Mouse (Mus musculus) cortical plate, adult 2 months (tissue): ENCODE results near the gene Bud13. TPM values are rescaled to one million over a fixed set of nuclear protein-coding genes. Genes with fewer than 3 reads are reported as not detected.
"Not testable (repeated sequence)": the region's sequence is repeated elsewhere in the genome, so short reads cannot be mapped to it uniquely, and the experiment has no call there.

Experiments used
- H3K27ac ChIP-seq: fragments of 200-500 bp; 2 replicates; pipeline ENCODE4 v1.5.1; 2012; ENCODE audit warnings: low read length, control low read depth, inconsistent platforms; ENCODE audit not compliant: insufficient read depth
- H3K4me1 ChIP-seq: fragments of 200-500 bp; 2 replicates; pipeline ENCODE4 v1.6.1; 2011; ENCODE audit warnings: low read length; ENCODE audit not compliant: control insufficient read depth, insufficient read depth
- H3K4me3 ChIP-seq: fragments of 200-500 bp; 2 replicates; pipeline ENCODE4 v1.5.1; 2011; ENCODE audit warnings: mild to moderate bottlenecking, low read length, control low read depth; ENCODE audit not compliant: insufficient read depth
- CTCF ChIP-seq: fragments of 200-500 bp; IDR thresholded peaks from 2 replicates; pipeline ENCODE4 v1.5.1; 2011; ENCODE audit warnings: mild to moderate bottlenecking, control low read depth, low read length; ENCODE audit not compliant: insufficient read depth; ENCODE audit errors: extremely low read depth
- POLR2A ChIP-seq: fragments of 200-500 bp; IDR thresholded peaks from 2 replicates; pipeline ENCODE4 v1.6.1; 2011; ENCODE audit warnings: mild to moderate bottlenecking, low read length, control low read depth; ENCODE audit not compliant: insufficient read depth; ENCODE audit errors: extremely low read depth
- polyA plus RNA-seq: library from polyadenylated mRNA; depleted of rRNA; stranded (reverse); fragments of >200 nt; gene quantifications from 2 replicates; pipeline ENCODE4 v1.2.3, GENCODE M21; 2012

Bud13 gene
- polyA plus RNA-seq, 1 experiment: 9.3 TPM

- TF ChIP-seq CTCF (no peak), POLR2A (no peak)
- H3K27ac ChIP-seq: no peak overlapping the region
- H3K4me3 ChIP-seq: no peak overlapping the region
- H3K4me1 ChIP-seq: no peaks in the 10 kb centered on the region
These were observed 8.3 kb upstream of the Bud13 start for GRCm38 (mm10) chr9:46274494-46274893.

DNA sequence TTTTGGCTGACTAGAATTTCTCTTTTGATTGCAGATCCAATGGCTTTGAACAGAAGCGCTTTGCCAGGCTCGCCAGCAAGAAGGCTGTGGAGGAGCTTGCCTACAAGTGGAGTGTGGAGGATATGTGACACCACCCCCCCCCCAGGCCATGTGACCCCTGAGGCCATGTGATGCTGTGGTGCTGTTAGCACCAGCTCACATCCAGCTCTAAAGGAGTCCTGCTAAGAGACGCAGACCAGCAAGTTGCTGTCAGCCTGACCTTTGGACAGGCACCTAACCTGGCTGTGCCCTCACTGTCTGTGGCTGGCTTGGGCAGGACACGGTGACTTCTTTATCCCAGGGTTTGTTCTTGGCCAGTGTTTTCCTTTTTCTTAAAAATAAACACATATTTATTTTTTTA is 15.6 kb downstream of the Bud13 start:
- Histone ChIP-seq H3K27ac (no peak overlapping the region), H3K4me1 (no peaks in the 10 kb centered on the region), H3K4me3 (no peak overlapping the region)
- TF ChIP-seq CTCF (no peak), POLR2A (no peak)

DNA sequence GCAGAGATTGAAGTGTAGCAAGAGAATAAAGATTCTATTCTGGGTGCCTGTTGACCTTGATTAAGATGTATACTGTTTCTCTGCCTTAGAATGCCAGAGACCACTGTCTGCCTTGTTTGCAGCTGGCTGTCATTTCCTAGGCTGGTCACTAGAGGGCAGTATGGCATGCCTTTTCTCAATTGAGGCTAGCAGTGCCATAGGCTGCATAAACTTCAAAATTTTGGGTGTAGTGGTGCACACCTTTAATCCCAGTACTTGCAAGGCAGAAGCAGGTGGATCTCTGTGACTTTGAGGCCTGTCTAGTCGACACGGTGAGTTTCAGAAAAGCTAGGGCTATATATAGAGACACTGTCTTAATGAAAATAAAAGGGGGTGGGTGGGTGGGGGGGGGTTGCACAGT is 19.3 kb downstream of the Bud13 start:
- TF ChIP-seq POLR2A: no peak
- TF ChIP-seq CTCF: peak; percentile 99
- Histone ChIP-seq H3K4me3 (no peak overlapping the region), H3K27ac (no peak overlapping the region), H3K4me1 (no peaks in the 10 kb centered on the region)

- Histone ChIP-seq H3K4me3 (no peak overlapping the region), H3K4me1 (no peaks in the 10 kb centered on the region), H3K27ac (no peak overlapping the region)
- TF ChIP-seq CTCF (peak; percentile 28; the same call in 1 of the 2 replicates), POLR2A (no peak)
These were observed 26.3 kb downstream of the Bud13 start for GRCm38 (mm10) chr9:46309121-46309520.

DNA sequence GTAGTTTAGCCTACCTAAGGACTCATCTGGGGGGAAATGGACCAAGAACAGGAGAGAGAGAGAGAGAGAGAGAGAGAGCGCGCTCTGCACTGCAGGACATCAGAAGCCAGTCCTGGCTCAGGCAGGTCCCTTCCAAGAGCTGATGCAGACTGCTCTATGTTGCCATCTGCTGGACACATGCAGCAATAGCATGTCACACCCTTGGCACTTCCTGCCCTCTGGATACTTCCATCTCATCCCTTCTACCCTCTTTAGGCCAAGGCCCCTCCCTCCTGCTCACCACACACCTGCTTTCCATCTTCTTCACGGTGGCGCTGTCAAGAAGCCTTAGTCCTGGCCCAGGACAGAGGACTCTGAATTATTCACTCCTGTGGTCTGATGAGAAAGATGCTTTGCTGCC is 31.7 kb downstream of the Bud13 start:
- no peak overlapping the region for H3K4me3 ChIP-seq
- 0 out of 2 replicates have a peak, but pooled peaks cover 4% of the 10 kb centered on the region for H3K4me1 ChIP-seq
- TF ChIP-seq CTCF (peak; percentile 98), POLR2A (no peak)
- H3K27ac ChIP-seq: no peak overlapping the region

GRCm38 (mm10) chr9:46314921-46315320 is 32.1 kb downstream of the Bud13 start:
- TF ChIP-seq CTCF (0 out of 2 replicates have a peak, but pooled peaks have one; percentile 23), POLR2A (no peak)
- Histone ChIP-seq H3K4me3 (no peak overlapping the region), H3K27ac (no peak overlapping the region), H3K4me1 (0 out of 2 replicates have a peak, but pooled peaks cover 4% of the 10 kb centered on the region)

- TF ChIP-seq POLR2A (no peak), CTCF (no peak)
- Histone ChIP-seq H3K4me1 (0 out of 2 replicates have a peak, but pooled peaks cover 4% of the 10 kb centered on the region), H3K27ac (0 out of 2 replicates have a peak overlapping the region, but pooled peaks have one; percentile 0), H3K4me3 (no peak overlapping the region)
These were observed 33.1 kb downstream of the Bud13 start for GRCm38 (mm10) chr9:46315807-46316365.

GRCm38 (mm10) chr9:46316388-46316787 is 33.6 kb downstream of the Bud13 start:
- TF ChIP-seq CTCF (no peak), POLR2A (no peak)
- H3K27ac ChIP-seq: no peak overlapping the region
- H3K4me3 ChIP-seq: no peak overlapping the region
- 0 out of 2 replicates have a peak, but pooled peaks cover 4% of the 10 kb centered on the region for H3K4me1 ChIP-seq

- no peak overlapping the region for H3K4me3 ChIP-seq
- TF ChIP-seq POLR2A (no peak), CTCF (no peak)
- 0 out of 2 replicates have a peak, but pooled peaks cover 4% of the 10 kb centered on the region for H3K4me1 ChIP-seq
- H3K27ac ChIP-seq: no peak overlapping the region
These were observed 34.1 kb downstream of the Bud13 start for GRCm38 (mm10) chr9:46316909-46317308.

DNA sequence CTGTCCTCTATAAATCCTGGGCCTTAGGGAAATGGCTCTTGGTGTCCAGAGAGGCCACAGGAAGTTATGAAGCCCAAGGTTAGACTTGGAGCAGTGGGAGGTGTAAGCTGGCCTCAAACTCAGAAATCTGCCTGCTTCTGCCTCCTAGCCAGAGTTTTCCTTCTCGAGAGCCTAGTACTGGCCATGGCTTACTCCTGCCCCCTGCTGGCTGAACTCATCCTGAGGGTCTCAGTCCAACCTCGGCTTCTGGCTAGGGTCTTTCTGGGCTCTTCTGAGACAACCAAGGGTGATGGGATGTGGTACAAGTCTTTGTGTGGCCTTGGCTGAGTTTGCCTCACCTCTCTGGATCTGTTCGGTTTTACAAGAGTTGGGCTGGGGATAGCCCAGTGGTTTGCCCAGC is 35.1 kb downstream of the Bud13 start:
- no peak for TF ChIP-seq POLR2A
- TF ChIP-seq CTCF: no peak
- H3K27ac ChIP-seq: no peak overlapping the region
- no peak overlapping the region for H3K4me3 ChIP-seq
- 0 out of 2 replicates have a peak, but pooled peaks cover 4% of the 10 kb centered on the region for H3K4me1 ChIP-seq

- H3K4me1 ChIP-seq, H3K4me3 ChIP-seq, H3K27ac ChIP-seq: not testable (repeated sequence)
These were observed 37.1 kb downstream of the Bud13 start, which contains the start of gene 4931429L15Rik for GRCm38 (mm10) chr9:46319886-46320285. Gene 4931429L15Rik (minus strand): TSS chr9:46319986.
